In the genomic region with DNA sequence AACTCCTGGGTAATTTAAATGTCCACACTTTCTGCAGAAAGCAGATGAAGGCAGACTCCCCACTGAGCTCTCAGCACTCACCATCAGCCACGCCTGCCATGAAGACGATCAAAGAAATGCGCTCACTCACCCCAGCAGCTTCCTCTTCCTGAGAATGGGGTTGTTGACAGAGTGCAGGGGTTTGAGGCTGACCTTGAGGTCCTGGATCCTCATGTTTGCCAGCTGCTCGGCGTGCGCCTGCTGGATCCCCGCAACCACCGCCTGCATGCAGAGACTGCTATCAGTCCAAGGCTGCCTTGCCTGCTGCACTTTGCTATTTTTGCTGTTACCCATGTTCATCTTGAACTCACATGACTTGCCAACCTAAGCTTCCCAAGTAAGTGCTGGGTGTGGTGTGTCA, we compare ENCODE assay signal across 20 mouse cellular contexts. TPM values are rescaled to one million over a fixed set of nuclear protein-coding genes. Genes with fewer than 3 reads are reported as not detected.
DNase-seq lines count a peak whose midpoint lies in the region; ATAC-seq and TF ChIP-seq lines count a peak whose summit lies in the region.
"Had no signal": no experiment of that assay in that cellular context is flagged by ENCODE, and none has a peak within 500 bp of the region (broad histone marks: within the 10 kb centered on the region; RNA-seq: fewer than 3 reads in every experiment).

No protein-coding gene starts in this region.

- ATAC-seq in hindbrain, embryonic 13.5 days (ENCODE audit: low FRiP score), result no peak
- peak; percentile 40; the same call in 1 of the 2 replicates for ATAC-seq in lung, postnatal 0 days
- no peak for ATAC-seq in midbrain, embryonic 13.5 days
- no peak for ATAC-seq in forebrain, embryonic 12.5 days (ENCODE audit: low FRiP score)
- ATAC-seq: forebrain, embryonic 16.5 days; intestine, embryonic 15.5 days had no signal

- peak; percentile 12 for DNase-seq in hindbrain, embryonic 10.5 days (ENCODE audit: low spot score)
- no peak for DNase-seq in ES-E14 (ENCODE audit: low read depth, low spot score)
- peak; percentile 67 for DNase-seq in adrenal gland, adult 2 months
- peak; percentile 17 for DNase-seq in lung, postnatal 0 days (ENCODE audit: low spot score)
- DNase-seq: gastrocnemius, postnatal 10 days; right cerebral cortex, postnatal 25 days; thymus, adult 2 months had no signal

- in situ Hi-C loops in ES-E14 (cut with MboI; ENCODE audit: low sequenced_read_pairs in 2 of 2, unreplicated experiment in 2 of 2), result no loop called here

- no peaks in the 10 kb centered on the region for H3K9me3 ChIP-seq in hindbrain, embryonic 10.5 days
- H3K9me3 ChIP-seq in hindbrain, embryonic 13.5 days, result no peaks in the 10 kb centered on the region
- H3K9me3 ChIP-seq in ES-E14 (ENCODE audit: control insufficient read depth, insufficient read depth, low read depth, low read length), result no peaks in the 10 kb centered on the region
- no peaks in the 10 kb centered on the region for H3K9me3 ChIP-seq in lung, postnatal 0 days (ENCODE audit: low read length)
- no peaks in the 10 kb centered on the region for H3K9me3 ChIP-seq in midbrain, embryonic 13.5 days
- no peaks in the 10 kb centered on the region for H3K9me3 ChIP-seq in forebrain, embryonic 12.5 days
- H3K9me3 ChIP-seq: intestine, embryonic 15.5 days had no signal

- H3K9ac ChIP-seq in hindbrain, embryonic 13.5 days, result no peak overlapping the region
- no peak overlapping the region for H3K9ac ChIP-seq in ES-E14 (ENCODE audit: insufficient read depth, low read depth, low read length, poor library complexity, severe bottlenecking)
- H3K9ac ChIP-seq in lung, postnatal 0 days (replicated peaks; ENCODE audit: low read depth), result no peak overlapping the region
- H3K9ac ChIP-seq in midbrain, embryonic 13.5 days (replicated peaks), result no peak overlapping the region
- no peak overlapping the region for H3K9ac ChIP-seq in forebrain, embryonic 12.5 days
- H3K9ac ChIP-seq: intestine, embryonic 15.5 days had no signal

- no peak for TF ChIP-seq CTCF in lung, postnatal 0 days (IDR thresholded peaks at IDR 0.05)

- H3K4me3 ChIP-seq in hindbrain, embryonic 10.5 days, result no peak overlapping the region
- no peak overlapping the region for H3K4me3 ChIP-seq in hindbrain, embryonic 13.5 days
- no peak overlapping the region for H3K4me3 ChIP-seq in ES-E14 (ENCODE audit: insufficient read depth in 1 of 2, low read depth in 1 of 2, low read length in 2 of 2, poor library complexity in 1 of 2, severe bottlenecking in 1 of 2)
- H3K4me3 ChIP-seq in lung, postnatal 0 days (ENCODE audit: low read depth, low read length), result no peak overlapping the region
- H3K4me3 ChIP-seq in midbrain, embryonic 13.5 days (replicated peaks), result no peak overlapping the region
- H3K4me3 ChIP-seq in forebrain, embryonic 12.5 days (replicated peaks), result no peak overlapping the region
- H3K4me3 ChIP-seq: intestine, embryonic 15.5 days had no signal

- peaks cover 92% of the 10 kb centered on the region for H3K36me3 ChIP-seq in hindbrain, embryonic 10.5 days
- peaks cover 80% of the 10 kb centered on the region for H3K36me3 ChIP-seq in hindbrain, embryonic 13.5 days
- peaks cover 62% of the 10 kb centered on the region for H3K36me3 ChIP-seq in ES-E14 (ENCODE audit: control insufficient read depth, insufficient read depth, low read length, poor library complexity, severe bottlenecking)
- H3K36me3 ChIP-seq in lung, postnatal 0 days (ENCODE audit: insufficient read depth, low read length), result peaks cover 29% of the 10 kb centered on the region
- H3K36me3 ChIP-seq in midbrain, embryonic 13.5 days, result peaks cover 79% of the 10 kb centered on the region
- H3K36me3 ChIP-seq in forebrain, embryonic 12.5 days (replicated peaks), result peaks cover 84% of the 10 kb centered on the region

- H3K4me1 ChIP-seq in hindbrain, embryonic 10.5 days (replicated peaks), result no peaks in the 10 kb centered on the region
- no peaks in the 10 kb centered on the region for H3K4me1 ChIP-seq in hindbrain, embryonic 13.5 days (replicated peaks)
- peaks cover 0 to 7% of the 10 kb centered on the region in 2 experiments; a peak in 1 of 4 replicates for H3K4me1 ChIP-seq in ES-E14 (ENCODE audit: control insufficient read depth in 2 of 2, insufficient read depth in 2 of 2, low read length in 2 of 2, poor library complexity in 1 of 2)
- no peaks in the 10 kb centered on the region for H3K4me1 ChIP-seq in lung, postnatal 0 days (ENCODE audit: insufficient read depth, low read depth, low read length)
- no peaks in the 10 kb centered on the region for H3K4me1 ChIP-seq in midbrain, embryonic 13.5 days (replicated peaks)
- H3K4me1 ChIP-seq in forebrain, embryonic 12.5 days, result no peaks in the 10 kb centered on the region
- H3K4me1 ChIP-seq: intestine, embryonic 15.5 days had no signal

- WGBS in hindbrain, embryonic 10.5 days, result 72% methylated on average over 8 of the region's 8 CpGs
- WGBS in hindbrain, embryonic 13.5 days, result 84% methylated on average over 8 of the region's 8 CpGs
- WGBS in lung, postnatal 0 days, result 63% methylated on average over 8 of the region's 8 CpGs
- 86% methylated on average over 8 of the region's 8 CpGs for WGBS in midbrain, embryonic 13.5 days
- 93% methylated on average over 8 of the region's 8 CpGs for WGBS in forebrain, embryonic 12.5 days

- H3K4me2 ChIP-seq in hindbrain, embryonic 13.5 days, result no peak overlapping the region
- no peak overlapping the region for H3K4me2 ChIP-seq in lung, postnatal 0 days (replicated peaks; ENCODE audit: low read depth, low read length)
- H3K4me2 ChIP-seq in midbrain, embryonic 13.5 days (replicated peaks), result no peak overlapping the region
- H3K4me2 ChIP-seq in forebrain, embryonic 12.5 days, result no peak overlapping the region
- H3K4me2 ChIP-seq: intestine, embryonic 15.5 days; liver, embryonic 11.5 days had no signal

- H3K27ac ChIP-seq in hindbrain, embryonic 10.5 days, result no peak overlapping the region
- no peak overlapping the region for H3K27ac ChIP-seq in hindbrain, embryonic 13.5 days
- H3K27ac ChIP-seq in ES-E14 (ENCODE audit: insufficient read depth, low read depth, low read length, poor library complexity, severe bottlenecking), result peak overlapping the region; percentile 3; the same call in 1 of the 2 replicates
- H3K27ac ChIP-seq in lung, postnatal 0 days (ENCODE audit: low read length), result no peak overlapping the region
- H3K27ac ChIP-seq in midbrain, embryonic 13.5 days, result no peak overlapping the region
- H3K27ac ChIP-seq in forebrain, embryonic 12.5 days, result no peak overlapping the region
- H3K27ac ChIP-seq: intestine, embryonic 15.5 days; kidney, postnatal 0 days had no signal

- no peaks in the 10 kb centered on the region for H3K27me3 ChIP-seq in hindbrain, embryonic 10.5 days (ENCODE audit: insufficient read depth, poor library complexity, severe bottlenecking)
- no peaks in the 10 kb centered on the region for H3K27me3 ChIP-seq in hindbrain, embryonic 13.5 days
- no peaks in the 10 kb centered on the region for H3K27me3 ChIP-seq in lung, postnatal 0 days (replicated peaks; ENCODE audit: insufficient read depth, low read length)
- H3K27me3 ChIP-seq in midbrain, embryonic 13.5 days, result no peaks in the 10 kb centered on the region
- no peaks in the 10 kb centered on the region for H3K27me3 ChIP-seq in forebrain, embryonic 12.5 days
- H3K27me3 ChIP-seq: intestine, embryonic 15.5 days had no signal

- TF ChIP-seq EP300 in lung, postnatal 0 days (IDR thresholded peaks at IDR 0.05), result no peak

RNA-seq across cellular contexts. Expression of gene Adam1a, which starts 18.3 kb away (rescaled TPM):
- polyA plus RNA-seq in hindbrain, embryonic 10.5 days (2016; fragmentation: Nextera tagmentation; extraction: Ambion mirVana), result 1.3 and 2.2 TPM in 2 replicates
- 3.9 TPM in 2 replicates for polyA plus RNA-seq in hindbrain, embryonic 13.5 days (2015; fragmentation: Nextera tagmentation; extraction: Ambion mirVana)
- 6.1 and 6.3 TPM in 2 replicates for total RNA-seq in ES-E14 (2012; rRNA removed)
- total RNA-seq in adrenal gland, adult 2 months (2021), result 1 to 10 TPM; 3.5 to 4.2 TPM
- polyA plus RNA-seq in adrenal gland, adult 2 months (2012; rRNA removed), result 4.6 TPM in 2 replicates
- polyA plus RNA-seq in lung, postnatal 0 days (2015; fragmentation: Nextera tagmentation; extraction: Ambion mirVana), result 1.4 and 1.6 TPM in 2 replicates
- polyA plus RNA-seq in midbrain, embryonic 13.5 days (2015; fragmentation: Nextera tagmentation; extraction: Ambion mirVana), result 4.9 TPM in 2 replicates
- polyA plus RNA-seq in forebrain, embryonic 12.5 days (2016; fragmentation: Nextera tagmentation; extraction: Ambion mirVana), result 3.3 and 3.7 TPM in 2 replicates

RNA-seq across cellular contexts. Expression of gene Gm42878, which starts 18.3 kb away (rescaled TPM):
- polyA plus RNA-seq in hindbrain, embryonic 10.5 days (2016; fragmentation: Nextera tagmentation; extraction: Ambion mirVana), result not detected in 2 replicates
- polyA plus RNA-seq in hindbrain, embryonic 13.5 days (2015; fragmentation: Nextera tagmentation; extraction: Ambion mirVana), result not detected in 2 replicates
- not detected in 2 replicates for total RNA-seq in ES-E14 (2012; rRNA removed)
- not detected for total RNA-seq in adrenal gland, adult 2 months (2021)
- polyA plus RNA-seq in adrenal gland, adult 2 months (2012; rRNA removed), result not detected in 2 replicates
- not detected in 2 replicates for polyA plus RNA-seq in lung, postnatal 0 days (2015; fragmentation: Nextera tagmentation; extraction: Ambion mirVana)
- not detected in 2 replicates for polyA plus RNA-seq in midbrain, embryonic 13.5 days (2015; fragmentation: Nextera tagmentation; extraction: Ambion mirVana)
- polyA plus RNA-seq in forebrain, embryonic 12.5 days (2016; fragmentation: Nextera tagmentation; extraction: Ambion mirVana), result not detected in 2 replicates
- total RNA-seq: adrenal gland, postnatal 4 days; gastrocnemius, postnatal 10 days; left cerebral cortex, postnatal 25 days; monocyte, adult 5-6 weeks; neutrophil, adult 5-6 weeks had no signal
- polyA plus RNA-seq: forebrain, embryonic 16.5 days; hindbrain, embryonic 11.5 days; intestine, embryonic 15.5 days; liver, embryonic 11.5 days; thymus, adult 2 months had no signal

RNA-seq across cellular contexts. Expression of gene Mapkapk5, which starts 18.7 kb away (rescaled TPM):
- 48.8 and 53.9 TPM in 2 replicates for polyA plus RNA-seq in hindbrain, embryonic 10.5 days (2016; fragmentation: Nextera tagmentation; extraction: Ambion mirVana)
- 55.0 and 59.7 TPM in 2 replicates for polyA plus RNA-seq in hindbrain, embryonic 13.5 days (2015; fragmentation: Nextera tagmentation; extraction: Ambion mirVana)
- total RNA-seq in ES-E14 (2012; rRNA removed), result 94.3 and 111 TPM in 2 replicates
- total RNA-seq in adrenal gland, adult 2 months (2021), result 10 to 100 TPM; 63.5 to 96.5 TPM
- 18.9 and 20.1 TPM in 2 replicates for polyA plus RNA-seq in adrenal gland, adult 2 months (2012; rRNA removed)
- 39.1 and 42.1 TPM in 2 replicates for polyA plus RNA-seq in lung, postnatal 0 days (2015; fragmentation: Nextera tagmentation; extraction: Ambion mirVana)
- polyA plus RNA-seq in midbrain, embryonic 13.5 days (2015; fragmentation: Nextera tagmentation; extraction: Ambion mirVana), result 55.5 and 60.5 TPM in 2 replicates
- polyA plus RNA-seq in forebrain, embryonic 12.5 days (2016; fragmentation: Nextera tagmentation; extraction: Ambion mirVana), result 56.7 and 60.6 TPM in 2 replicates

RNA-seq across cellular contexts. Expression of gene Adam1b, which starts 23.7 kb away (rescaled TPM):
- 0.08 TPM in 1 of 2 replicates, not detected in the other for polyA plus RNA-seq in hindbrain, embryonic 10.5 days (2016; fragmentation: Nextera tagmentation; extraction: Ambion mirVana)
- 0.13 TPM in 1 of 2 replicates, not detected in the other for polyA plus RNA-seq in hindbrain, embryonic 13.5 days (2015; fragmentation: Nextera tagmentation; extraction: Ambion mirVana)
- 0.09 TPM in 1 of 2 replicates, not detected in the other for total RNA-seq in ES-E14 (2012; rRNA removed)
- total RNA-seq in adrenal gland, adult 2 months (2021), result not detected
- polyA plus RNA-seq in adrenal gland, adult 2 months (2012; rRNA removed), result not detected in 2 replicates
- polyA plus RNA-seq in lung, postnatal 0 days (2015; fragmentation: Nextera tagmentation; extraction: Ambion mirVana), result 0.14 and 0.38 TPM in 2 replicates
- polyA plus RNA-seq in midbrain, embryonic 13.5 days (2015; fragmentation: Nextera tagmentation; extraction: Ambion mirVana), result not detected in 2 replicates
- 0.10 TPM in 1 of 2 replicates, not detected in the other for polyA plus RNA-seq in forebrain, embryonic 12.5 days (2016; fragmentation: Nextera tagmentation; extraction: Ambion mirVana)
- total RNA-seq: adrenal gland, postnatal 4 days; gastrocnemius, postnatal 10 days; neutrophil, adult 5-6 weeks had no signal
- polyA plus RNA-seq: cortical plate, adult 2 months; hindbrain, embryonic 11.5 days; liver, embryonic 11.5 days; thymus, adult 2 months had no signal
